Comparison of ENCODE assay signal across 17 mouse cellular contexts in genomic region chr4:38507202-38507601, GRCm38 (mm10).
A peak's percentile ranks its signal among the peaks of the same experiment; 100 is the strongest.
DNase-seq lines count a peak whose midpoint lies in the region; TF ChIP-seq lines count a peak whose summit lies in the region.
"Had no signal": no experiment of that assay in that cellular context is flagged by ENCODE, and none has a peak within 500 bp of the region (broad histone marks: within the 10 kb centered on the region; RNA-seq: fewer than 3 reads in every experiment).

No protein-coding gene starts in this region.

- DNase-seq in embryo, embryonic 10 days (ENCODE audit: low spot score), result peak; percentile 17
- no peak for DNase-seq in embryo, embryonic 11 days
- no peak for DNase-seq in layer of hippocampus, adult 2 months (ENCODE audit: low spot score in 2 of 2)
- DNase-seq in layer of hippocampus, adult 8-10 months (ENCODE audit: low spot score in 2 of 2), result no peak
- DNase-seq in 3T3-L1 (ENCODE audit: low read depth, low spot score) (peak; percentile 1), ZHBTc4 (ENCODE audit: low read depth, low spot score) (peak; percentile 1)
- DNase-seq in testis, postnatal 14 days (ENCODE audit: low spot score), result no peak
- no peak for DNase-seq in neural tube, embryonic 10.5 days (ENCODE audit: extremely low spot score, low spot score)
- DNase-seq: cerebellum, adult 11-12 months; gastrocnemius, postnatal 10 days; heart, postnatal 36 days; right cerebral cortex, postnatal 25 days had no signal

- no peak overlapping the region for H3K27ac ChIP-seq in layer of hippocampus, adult 2 months
- H3K27ac ChIP-seq: embryonic facial prominence, embryonic 10.5 days; kidney, embryonic 15.5 days; limb, embryonic 15.5 days had no signal

- peak; percentile 63 for TF ChIP-seq CTCF in layer of hippocampus, adult 2 months (conservative IDR thresholded peaks at IDR 0.05)

- H3K4me3 ChIP-seq in layer of hippocampus, adult 2 months, result no peak overlapping the region
- H3K4me3 ChIP-seq: embryonic facial prominence, embryonic 10.5 days; erythroblast, embryonic 14.5 days; kidney, embryonic 15.5 days; limb, embryonic 15.5 days; megakaryocyte, embryonic 14.5 days had no signal

Comparison
In these comparisons a context has a peak if more than half of its experiments do, and no peak if none do; other contexts are left out.
1. DNase-seq: peak in embryo, embryonic 10 days (single experiment), 3T3-L1 (single experiment) and ZHBTc4 (single experiment); none in embryo, embryonic 11 days (single experiment), layer of hippocampus, adult 2 months (0 of 2), layer of hippocampus, adult 8-10 months (0 of 2), testis, postnatal 14 days (single experiment) and neural tube, embryonic 10.5 days (single experiment).